Mouse (Mus musculus) kidney, adult 2 months (tissue): ENCODE data around the gene Rsad1. TPM values are rescaled to one million over a fixed set of nuclear protein-coding genes. Genes with fewer than 3 reads are reported as not detected.
A peak's percentile ranks its signal among the peaks of the same experiment; 100 is the strongest.

ENCODE experiments used
- DNase-seq: peaks from one replicate; pipeline ENCODE4 v3.0.0; 2021
- H3K27ac ChIP-seq: fragments of 200-500 bp; 2 replicates; pipeline ENCODE4 v1.5.1; 2012; ENCODE audit warnings: low read depth, low read length, control low read depth, inconsistent platforms; ENCODE audit not compliant: insufficient read depth
- H3K27me3 ChIP-seq: fragments of 200-500 bp; replicated peaks from 2 replicates; pipeline ENCODE4 v1.6.1; 2012; ENCODE audit warnings: mild to moderate bottlenecking, moderate library complexity, low read length, inconsistent platforms; ENCODE audit not compliant: control insufficient read depth, insufficient read depth
- H3K36me3 ChIP-seq: fragments of 200-500 bp; 2 replicates; pipeline ENCODE4 v1.6.1; 2012; ENCODE audit warnings: mild to moderate bottlenecking, moderate library complexity, low read length, inconsistent platforms; ENCODE audit not compliant: control insufficient read depth, insufficient read depth
- H3K4me1 ChIP-seq: fragments of 200-500 bp; 2 replicates; pipeline ENCODE4 v1.6.1; 2011; ENCODE audit warnings: low read length; ENCODE audit not compliant: control insufficient read depth, insufficient read depth
- H3K4me3 ChIP-seq: fragments of 200-500 bp; 2 replicates; pipeline ENCODE4 v1.5.1; 2011; ENCODE audit warnings: mild to moderate bottlenecking, low read depth, low read length, control low read depth; ENCODE audit not compliant: insufficient read depth
- CTCF ChIP-seq: fragments of 200-500 bp; conservative IDR thresholded peaks from 2 replicates; pipeline ENCODE4 v1.5.1; 2011; ENCODE audit warnings: low read depth, mild to moderate bottlenecking, control low read depth, low read length, moderate library complexity, mixed read lengths; ENCODE audit not compliant: insufficient read depth, insufficient read length
- POLR2A ChIP-seq: fragments of 200-500 bp; IDR thresholded peaks from one replicate; pipeline ENCODE4 v1.6.1; 2011; ENCODE audit warnings: low read depth, low read length, control low read depth
- WGBS: fragments of 180-500 bp; shearing (Covaris S2); methylation state at CpG from one replicate; pipeline ENCODE4 v1.1.7; 2018; 5-methylcytosine and 5-hydroxymethylcytosine counted together
- polyA plus RNA-seq: library from polyadenylated mRNA; depleted of rRNA; stranded (reverse); fragments of >200 nt; gene quantifications from 2 replicates; pipeline ENCODE4 v1.2.3, GENCODE M21; 2012

The Rsad1 gene
- polyA plus RNA-seq, 1 experiment: 8.6 TPM

DNA sequence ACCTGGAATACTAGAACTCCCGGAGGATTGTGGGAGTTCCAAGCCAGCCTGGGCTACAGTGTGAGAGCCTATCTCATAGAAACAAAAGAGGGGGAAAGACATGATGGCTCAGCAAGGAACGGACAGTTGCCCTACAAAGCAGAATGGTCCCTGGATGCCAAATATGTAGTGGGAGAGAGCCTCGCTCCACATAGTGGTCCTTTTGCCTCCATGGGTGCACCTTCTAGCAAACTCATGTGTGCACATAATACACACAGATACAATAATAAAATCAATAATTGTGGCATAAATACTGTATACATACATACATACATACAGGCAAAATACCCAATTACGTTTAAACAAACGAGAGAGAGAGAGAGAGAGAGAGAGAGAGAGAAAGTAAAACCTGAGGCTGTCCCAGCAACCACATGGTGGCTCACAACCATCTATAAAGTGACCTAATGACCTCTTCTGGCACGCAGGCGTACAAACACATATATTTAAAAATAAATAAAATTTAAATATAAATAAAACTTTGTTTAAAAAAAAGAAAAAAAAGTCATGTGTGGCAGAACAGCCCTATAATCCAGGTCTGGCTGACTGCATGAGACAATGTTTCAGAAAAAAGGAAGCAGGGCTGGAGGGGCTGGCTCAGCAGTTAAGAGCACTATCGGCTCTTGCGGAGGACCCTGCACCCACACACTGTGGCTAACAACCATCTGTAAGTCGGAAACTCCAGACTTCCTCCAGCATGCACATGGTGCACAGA is 811 bp upstream of the Rsad1 start:
- DNase-seq: no peak
- Histone ChIP-seq H3K27ac (peak overlapping the region; percentile 43; the same call in 1 of the 2 replicates), H3K27me3 (no peaks in the 10 kb centered on the region), H3K4me1 (0 out of 2 replicates have a peak, but pooled peaks cover 3% of the 10 kb centered on the region), H3K4me3 (no peak overlapping the region), H3K36me3 (no peaks in the 10 kb centered on the region)
- TF ChIP-seq CTCF: no peak
- TF ChIP-seq POLR2A: no peak
- WGBS: 63% methylated on average over 10 of the region's 10 CpGs

DNA sequence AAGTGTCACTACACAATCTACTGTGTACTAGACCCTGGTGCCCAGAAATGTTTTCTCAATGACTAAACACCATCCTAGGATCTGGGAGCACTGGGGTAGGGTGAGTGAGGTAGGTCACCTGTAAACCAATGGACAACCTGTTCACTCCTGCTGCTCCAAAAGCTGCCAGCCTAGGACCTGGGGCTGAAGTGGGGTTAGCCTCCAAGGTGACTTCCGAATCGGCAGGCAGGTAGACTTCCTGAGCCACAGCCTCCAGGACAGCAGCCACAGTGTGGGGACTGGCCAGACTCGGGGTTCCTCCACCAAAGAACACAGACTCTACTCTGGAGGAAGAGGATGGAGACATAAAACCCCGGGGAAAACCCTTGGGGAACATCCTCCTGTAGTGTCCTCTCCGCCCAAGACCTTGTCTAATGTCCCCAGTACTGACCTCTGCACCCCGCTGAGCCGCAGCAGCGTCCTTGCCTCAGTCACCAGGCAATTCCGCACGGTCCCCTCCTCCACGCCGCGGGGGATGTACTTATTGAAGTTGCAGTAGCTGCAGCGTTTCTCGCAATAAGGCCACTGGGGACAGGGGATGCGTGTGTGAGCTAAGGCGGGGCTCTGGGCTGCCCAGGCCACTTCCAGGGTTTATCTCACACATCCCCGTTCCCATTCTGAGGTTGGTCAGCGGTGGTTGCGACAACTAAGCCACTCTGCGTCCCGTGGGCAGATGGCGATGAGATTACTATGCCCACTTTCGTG is 842 bp downstream of the Rsad1 start:
- H3K36me3 ChIP-seq: no peaks in the 10 kb centered on the region
- H3K4me1 ChIP-seq: no peaks in the 10 kb centered on the region
- H3K4me3 ChIP-seq: peak overlapping the region; percentile 77
- H3K27me3 ChIP-seq: no peaks in the 10 kb centered on the region
- H3K27ac ChIP-seq: peak overlapping the region; percentile 90
- WGBS: 7% methylated on average over 24 of the region's 24 CpGs
- DNase-seq: peak; percentile 51
- TF ChIP-seq POLR2A: no peak
- no peak for TF ChIP-seq CTCF

DNA sequence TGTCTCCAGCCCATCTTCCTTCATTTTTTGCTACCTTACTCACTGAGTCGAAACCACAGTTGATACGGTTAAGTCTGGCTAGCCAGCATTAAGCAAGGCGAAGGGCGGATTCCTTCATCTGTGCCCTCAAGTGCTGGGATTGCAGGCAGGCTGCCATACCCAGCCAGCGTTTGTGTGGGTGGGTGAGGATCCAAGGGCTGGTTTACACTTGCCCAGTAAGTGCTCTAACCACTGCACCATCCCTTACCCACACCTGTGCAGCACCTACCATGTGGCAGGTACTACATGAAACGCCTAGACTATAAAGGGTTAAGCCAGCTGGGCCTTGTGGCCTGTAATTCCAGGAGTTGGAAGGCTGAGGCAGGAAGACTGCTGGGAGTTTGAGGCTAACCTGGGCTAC is 1.8 kb downstream of the Rsad1 start:
- H3K4me1 ChIP-seq: no peaks in the 10 kb centered on the region
- no peaks in the 10 kb centered on the region for H3K27me3 ChIP-seq
- TF ChIP-seq CTCF (no peak), POLR2A (no peak)
- H3K36me3 ChIP-seq: no peaks in the 10 kb centered on the region
- H3K4me3 ChIP-seq: no peak overlapping the region
- whole genome bisulfite sequencing: 93% methylated on average over 6 of the region's 6 CpGs
- no peak for DNase-seq
- H3K27ac ChIP-seq: no peak overlapping the region

DNA sequence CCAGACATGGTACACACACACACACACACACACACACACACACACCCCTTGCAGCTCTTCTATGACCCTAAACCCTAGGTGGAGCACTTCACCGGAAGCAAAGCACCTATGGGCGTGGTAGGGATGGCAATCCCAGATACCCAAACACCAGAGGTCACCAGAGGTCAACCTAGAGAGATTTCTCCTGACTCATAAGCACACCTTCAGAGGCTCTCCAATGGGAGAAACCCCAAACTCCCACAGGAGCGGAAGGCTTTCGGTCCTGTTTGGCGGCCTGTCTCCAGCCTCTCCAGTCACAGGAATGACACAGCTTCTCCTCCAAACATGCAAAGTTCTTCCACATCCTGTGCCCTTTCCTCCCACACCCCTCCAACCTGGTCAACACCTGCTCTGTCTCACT is 2.7 kb downstream of the Rsad1 start:
- H3K36me3 ChIP-seq: no peaks in the 10 kb centered on the region
- DNase-seq: no peak
- TF ChIP-seq CTCF: no peak
- no peak for TF ChIP-seq POLR2A
- WGBS: 95% methylated on average over 5 of the region's 5 CpGs
- H3K4me3 ChIP-seq: no peak overlapping the region
- H3K27ac ChIP-seq: no peak overlapping the region
- no peaks in the 10 kb centered on the region for H3K4me1 ChIP-seq
- no peaks in the 10 kb centered on the region for H3K27me3 ChIP-seq

DNA sequence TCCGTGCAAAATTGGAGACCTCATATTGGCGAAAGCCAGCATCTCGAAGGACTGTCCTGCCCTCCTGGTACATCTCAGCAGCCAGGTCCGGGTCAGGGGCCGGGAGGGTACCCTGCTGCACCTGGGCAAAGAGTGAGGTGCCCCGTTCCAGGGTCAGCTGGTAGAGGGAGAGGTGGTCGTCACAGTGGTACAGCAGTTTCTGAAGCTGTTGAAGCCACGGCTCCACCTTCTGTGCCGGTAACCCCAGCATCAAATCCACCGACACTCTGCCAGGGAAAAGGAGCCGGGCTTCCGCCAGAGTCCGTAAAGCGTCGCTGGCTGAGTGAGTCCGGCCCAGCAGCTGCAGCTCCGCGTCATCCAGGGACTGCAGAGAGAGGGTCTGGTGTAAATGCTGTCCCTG is 4.6 kb downstream of the Rsad1 start:
- DNase-seq: no peak
- Histone ChIP-seq H3K36me3 (no peaks in the 10 kb centered on the region), H3K4me3 (no peak overlapping the region), H3K4me1 (no peaks in the 10 kb centered on the region), H3K27ac (no peak overlapping the region), H3K27me3 (no peaks in the 10 kb centered on the region)
- WGBS: 66% methylated on average over 18 of the region's 18 CpGs
- TF ChIP-seq POLR2A (no peak), CTCF (no peak)

DNA sequence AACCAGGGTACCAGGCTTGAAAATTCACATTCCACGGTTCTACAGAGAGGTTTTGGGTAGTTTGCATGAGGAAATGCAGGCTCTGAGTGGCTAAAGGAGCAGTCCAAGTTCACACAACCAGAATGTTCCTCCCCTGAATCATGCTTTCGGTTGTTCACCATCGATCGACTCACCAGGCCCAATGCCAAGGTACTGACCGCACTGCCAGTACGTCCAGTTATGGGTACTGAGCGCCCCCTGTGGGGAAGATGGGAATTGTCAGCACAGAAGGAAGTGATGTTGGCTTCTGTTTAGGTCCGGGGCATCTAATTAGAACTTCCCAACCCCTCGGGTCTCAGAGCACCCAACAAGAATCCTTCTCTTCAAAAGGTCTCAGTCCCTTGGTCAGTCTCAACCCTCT is 5.1 kb downstream of the Rsad1 start:
- H3K4me3 ChIP-seq: no peak overlapping the region
- TF ChIP-seq POLR2A: no peak
- TF ChIP-seq CTCF: peak; percentile 99

DNA sequence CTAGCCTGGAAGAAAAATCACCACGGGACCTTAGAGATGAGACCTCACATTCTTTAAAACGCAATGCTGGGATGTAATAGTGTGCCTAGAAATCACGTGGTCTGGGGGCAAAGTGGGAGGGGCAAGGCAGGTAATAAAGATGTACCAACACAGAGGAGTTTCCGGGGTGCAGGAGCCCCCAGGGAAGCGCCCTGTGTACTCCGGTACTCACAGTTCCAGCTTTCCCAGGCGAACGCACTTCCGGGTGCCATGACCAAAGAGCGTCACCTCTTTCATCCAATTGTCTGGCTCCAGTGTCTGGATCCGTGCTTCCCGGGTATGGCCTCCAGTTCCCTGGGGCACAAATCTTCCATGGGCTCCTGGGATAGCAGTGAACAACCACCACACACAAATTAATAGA is 5.7 kb downstream of the Rsad1 start:
- no peaks in the 10 kb centered on the region for H3K27me3 ChIP-seq
- no peaks in the 10 kb centered on the region for H3K4me1 ChIP-seq
- H3K36me3 ChIP-seq: no peaks in the 10 kb centered on the region
- DNase-seq: no peak
- no peak overlapping the region for H3K27ac ChIP-seq
- TF ChIP-seq POLR2A (no peak), CTCF (no peak)
- H3K4me3 ChIP-seq: no peak overlapping the region
- WGBS: 87% methylated on average over 12 of the region's 12 CpGs

More for the DNA sequence above, 5.1 kb downstream of the Rsad1 start:
- H3K27ac ChIP-seq: no peak overlapping the region
- peak; percentile 96 for DNase-seq
- WGBS: 7% methylated on average over 9 of the region's 9 CpGs
- H3K36me3 ChIP-seq: no peaks in the 10 kb centered on the region
- H3K27me3 ChIP-seq: no peaks in the 10 kb centered on the region
- H3K4me1 ChIP-seq: no peaks in the 10 kb centered on the region
